Mouse (Mus musculus) urinary bladder, adult 18-20 months (tissue): ENCODE data around the gene Smad6.
A peak's percentile ranks its signal among the peaks of the same experiment; 100 is the strongest.

Experiments used
- DNase-seq, 2 experiments: peaks; one replicate each; pipeline ENCODE4 v3.0.0; 2022; ENCODE audit warnings: low spot score in 2 of 2, mixed read lengths in 2 of 2

Gene Smad6

DNA sequence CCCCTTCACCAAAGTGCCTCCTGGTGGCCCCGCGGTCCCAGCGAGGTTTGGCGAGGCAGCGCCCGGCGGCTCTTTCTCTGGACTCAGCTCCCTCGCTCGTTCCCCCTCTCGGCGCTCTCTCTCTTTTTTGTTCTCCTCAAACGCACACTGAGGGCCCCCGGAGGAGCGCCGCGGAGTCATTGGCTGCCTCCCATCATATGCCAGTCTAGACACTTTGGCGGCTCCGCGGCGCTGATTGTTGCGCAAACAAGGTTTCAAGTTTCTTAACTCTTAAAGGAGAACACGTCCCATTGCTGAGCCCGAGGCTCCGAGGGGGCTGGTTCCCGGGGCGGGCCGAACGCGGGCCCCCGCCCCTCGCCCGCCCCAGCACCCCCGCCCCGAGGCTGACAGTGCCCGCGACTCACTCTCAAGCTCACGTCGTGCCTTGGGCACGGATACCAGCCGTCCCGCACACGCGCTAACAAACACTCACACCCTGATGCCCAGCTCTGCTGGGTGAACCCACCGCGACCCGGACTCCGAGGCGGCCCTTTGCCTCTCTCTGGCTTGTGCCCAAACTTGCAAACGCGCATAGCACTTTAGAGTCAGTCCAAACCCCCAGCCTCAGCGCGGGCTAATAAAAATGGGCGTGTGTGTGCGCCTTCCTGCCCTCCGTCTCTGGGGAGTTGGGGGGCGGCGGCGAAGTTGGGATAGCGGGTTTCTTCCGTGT is at the start of gene Smad6:
TSS of gene Smad6 (minus strand) at position 207 of the 709 bp plus-strand sequence.
- DNase-seq = peak; percentile 83 to 95

DNA sequence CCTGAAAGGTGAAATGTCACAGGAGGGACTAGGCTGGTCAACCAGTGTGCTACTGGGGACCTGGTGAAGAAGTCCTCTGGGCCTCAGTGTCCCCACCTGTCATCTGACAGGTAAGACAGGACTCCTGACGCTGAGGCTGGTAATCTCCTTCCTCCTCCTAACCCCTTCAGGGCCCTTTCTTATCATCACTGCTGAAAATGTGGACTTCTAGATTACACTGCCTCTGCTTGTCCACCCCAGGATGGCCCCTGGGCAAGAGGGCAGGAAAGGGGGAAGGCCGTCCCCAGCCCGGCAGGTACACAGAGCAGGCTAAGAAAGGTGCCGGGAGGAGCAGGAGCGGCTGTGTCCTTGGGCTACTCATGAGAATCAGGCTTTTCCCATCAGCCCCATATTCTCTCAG is 48.8 kb upstream of the Smad6 start:
- no peak for DNase-seq

DNA sequence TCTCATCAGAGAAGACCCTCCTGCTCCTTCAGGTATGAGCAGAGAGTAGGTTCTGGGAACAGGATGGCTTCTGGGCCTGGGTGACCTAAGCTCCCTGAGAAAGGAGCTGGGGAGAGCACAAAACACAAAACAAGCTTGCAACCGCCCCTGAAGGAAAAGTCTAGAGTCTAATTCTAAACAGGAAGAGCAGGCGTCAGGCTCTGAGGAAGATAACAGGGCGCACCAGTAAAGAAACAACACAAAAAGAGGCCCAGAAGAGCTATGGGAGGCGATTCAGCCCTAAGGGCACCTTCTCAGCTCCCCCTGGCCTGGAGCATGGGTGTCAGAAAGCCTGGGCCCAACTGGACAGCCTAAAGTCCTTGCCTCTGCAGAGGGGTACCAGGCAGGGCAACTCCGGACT is 47.3 kb upstream of the Smad6 start:
- no peak for DNase-seq

DNA sequence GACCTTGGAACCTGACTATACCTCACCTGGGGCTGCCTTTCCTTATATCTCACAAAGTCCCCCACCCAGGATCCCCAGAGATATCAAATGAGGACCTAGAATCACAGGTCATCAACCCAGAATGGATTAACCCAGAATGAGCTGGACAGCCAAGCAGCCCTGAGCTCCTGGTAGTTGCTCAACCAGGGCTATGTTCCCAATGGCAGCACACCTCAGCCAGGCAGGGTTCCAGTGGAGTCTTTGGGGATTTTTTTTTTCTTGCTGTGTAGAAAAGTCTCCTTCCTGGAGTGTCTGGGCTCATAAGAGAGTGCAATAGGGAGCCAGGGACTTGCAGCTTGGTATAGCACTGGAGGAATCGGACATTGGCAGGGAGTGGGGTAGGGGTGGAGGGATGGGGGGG is 46.7 kb upstream of the Smad6 start:
- no peak for DNase-seq

DNA sequence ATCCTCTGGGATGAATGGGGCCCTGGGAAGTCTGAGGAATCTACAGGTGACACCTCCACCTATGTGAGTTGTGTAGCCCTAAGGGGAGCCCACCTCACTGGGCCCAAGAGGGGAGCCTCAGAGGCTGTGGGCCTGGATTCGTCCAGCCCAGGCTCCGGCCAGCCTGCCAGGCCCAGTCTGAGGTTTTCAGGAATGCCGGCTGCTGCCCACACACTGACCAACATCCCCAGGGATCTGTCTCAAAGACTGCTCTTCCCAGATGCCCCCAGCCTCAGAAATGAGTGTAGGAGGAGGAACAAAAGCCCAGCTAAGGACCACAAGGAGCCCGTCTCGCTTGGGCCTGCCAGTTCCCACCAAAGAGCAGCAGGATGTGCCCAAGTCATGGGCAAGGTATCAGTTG is 45.9 kb upstream of the Smad6 start:
- no peak for DNase-seq

DNA sequence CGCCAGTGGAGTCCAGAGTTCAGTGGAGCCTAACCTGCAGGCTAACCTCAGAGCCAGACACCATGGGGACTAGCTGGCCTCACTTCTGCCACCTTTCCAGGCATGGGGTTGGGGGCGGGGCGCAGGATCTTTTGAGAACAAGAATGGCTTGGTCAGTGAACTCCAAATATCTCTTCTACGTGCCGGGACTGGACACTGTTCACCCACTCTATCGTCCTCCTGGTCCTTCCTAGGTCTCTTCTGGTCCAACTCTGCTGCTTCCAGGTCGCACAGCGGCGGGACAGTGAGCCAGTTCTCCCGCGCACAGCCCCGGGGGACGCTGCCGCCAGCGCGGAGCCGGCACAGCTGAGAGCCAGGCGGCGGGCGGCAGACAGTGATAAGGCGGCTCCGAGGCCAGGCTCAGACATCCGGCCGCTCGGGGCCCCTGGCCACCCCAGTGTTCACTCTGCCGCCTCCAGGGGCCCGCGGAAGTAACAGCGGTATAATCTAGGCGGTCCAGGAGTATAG is 38.2 kb upstream of the Smad6 start:
- DNase-seq = no peak

DNA sequence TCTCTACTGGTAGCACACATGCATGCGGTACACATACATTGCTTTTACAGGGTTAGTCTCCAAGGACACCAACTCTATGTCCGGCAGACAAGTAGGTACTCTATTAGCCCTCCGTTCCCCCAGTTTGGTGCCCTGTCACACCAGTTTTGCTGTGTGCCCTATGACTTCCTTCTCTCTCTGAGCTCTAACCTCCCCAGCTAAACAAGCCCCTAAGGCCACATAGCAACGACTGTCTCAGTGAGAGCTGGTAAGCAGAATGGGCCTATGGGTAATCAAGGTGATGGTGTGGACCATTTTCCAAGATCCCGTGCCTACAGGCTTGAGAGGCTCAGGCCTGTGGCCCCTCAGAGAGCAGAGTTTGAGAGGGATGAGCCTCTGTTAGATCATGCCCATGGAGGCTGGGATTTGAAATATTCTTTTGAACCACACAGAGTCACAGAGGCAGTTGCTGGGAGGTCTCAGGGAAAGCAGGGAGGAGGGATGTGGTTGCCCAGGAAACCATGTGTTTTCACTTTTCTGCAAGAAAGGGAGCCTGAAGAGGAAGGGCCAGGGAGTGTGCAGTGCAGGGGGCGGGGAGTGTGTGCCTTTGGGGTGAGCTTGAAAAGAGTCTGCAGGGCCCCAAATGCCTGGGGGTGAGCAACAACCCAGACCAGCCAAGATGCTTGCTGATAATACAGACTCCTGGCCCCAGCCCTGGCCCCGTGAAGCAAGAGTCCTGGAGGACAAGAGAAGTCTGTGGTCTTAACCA is 36.2 kb upstream of the Smad6 start:
- no peak for DNase-seq

DNA sequence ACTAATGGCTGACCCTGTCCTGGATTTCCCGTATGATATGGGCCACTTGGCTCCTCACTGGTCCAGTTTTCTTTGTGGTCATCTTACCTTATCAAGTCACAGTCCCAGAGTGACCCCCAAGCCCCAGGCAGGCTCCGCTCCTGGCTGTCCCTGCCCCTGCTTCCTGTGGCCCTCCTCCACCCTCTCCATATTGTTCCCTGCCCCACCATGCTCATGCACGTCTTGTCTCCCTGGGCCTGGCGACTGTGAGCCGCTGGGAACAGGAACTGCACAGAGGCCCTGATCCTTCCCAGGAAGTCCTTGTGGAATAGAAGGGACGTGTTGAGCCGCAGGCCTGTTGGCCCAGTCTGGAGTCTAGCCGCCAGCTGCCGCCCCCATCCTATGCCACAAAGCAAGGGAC is 33.3 kb upstream of the Smad6 start:
- no peak for DNase-seq

DNA sequence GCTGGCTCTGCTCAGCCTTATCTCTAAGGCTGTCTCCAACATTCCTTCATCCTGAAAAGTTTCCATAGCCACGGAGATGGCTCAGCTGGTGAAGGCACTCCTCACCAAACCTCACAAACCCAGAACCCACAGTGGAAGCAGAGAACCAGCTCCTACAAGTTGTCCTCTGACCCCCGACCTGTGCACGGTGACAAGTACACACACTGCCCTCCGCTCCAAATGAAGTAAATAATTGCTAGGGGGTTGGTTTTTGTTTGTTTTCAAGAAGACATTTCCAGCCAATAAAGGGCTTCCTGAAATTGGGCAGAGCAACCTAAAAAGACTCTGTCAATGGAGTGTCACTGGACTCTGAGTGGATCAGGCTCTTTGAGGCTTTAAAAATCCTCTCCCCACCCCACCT is 31.9 kb upstream of the Smad6 start:
- DNase-seq = no peak

DNA sequence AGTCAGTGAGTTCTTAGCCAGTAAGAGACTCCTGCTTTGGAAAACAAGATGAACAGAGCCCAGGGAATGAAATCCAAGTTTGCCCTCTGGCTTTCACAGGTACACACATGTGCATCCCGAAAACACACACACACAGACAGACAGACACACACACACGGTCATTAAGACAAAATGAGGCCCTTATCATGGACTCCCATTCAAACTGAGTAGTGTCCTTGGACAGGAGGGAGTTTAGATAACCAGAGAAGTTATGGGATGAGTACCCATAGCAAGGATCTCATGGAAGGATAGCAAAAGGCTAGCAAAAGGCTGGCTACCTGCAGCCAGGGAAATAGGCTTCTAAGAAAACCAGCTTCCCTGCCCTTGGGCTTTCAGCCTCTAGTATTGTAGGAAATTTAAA is 29.4 kb upstream of the Smad6 start:
- no peak for DNase-seq

DNA sequence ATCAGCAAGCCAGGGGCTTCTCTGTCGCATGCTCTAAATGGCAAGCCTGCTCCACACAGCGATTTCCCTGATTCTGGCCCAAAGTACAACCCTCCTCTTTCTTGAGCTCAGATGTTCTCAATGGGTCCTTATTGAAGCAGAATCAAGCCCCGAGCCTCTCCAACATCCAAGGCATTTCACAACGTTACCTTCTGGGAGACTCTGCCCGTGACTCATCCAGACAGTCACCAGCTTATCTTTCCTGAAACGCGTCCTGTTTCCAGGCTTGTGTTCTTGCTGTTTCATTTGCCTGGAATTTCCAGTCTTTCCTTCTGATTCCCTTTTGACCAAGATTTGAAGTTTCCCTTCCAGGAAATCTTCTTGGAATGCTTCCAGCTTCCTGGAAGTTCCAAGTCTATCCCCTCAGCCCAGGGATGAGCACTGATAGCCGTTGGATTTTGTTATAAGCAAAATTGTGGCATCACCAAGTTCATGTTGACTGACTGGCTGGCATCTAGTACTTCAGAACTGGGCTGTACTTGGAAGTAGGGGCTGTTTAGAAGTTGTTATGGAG is 28.7 kb upstream of the Smad6 start:
- peak in 1 of 2 experiments; percentile 54 for DNase-seq

DNA sequence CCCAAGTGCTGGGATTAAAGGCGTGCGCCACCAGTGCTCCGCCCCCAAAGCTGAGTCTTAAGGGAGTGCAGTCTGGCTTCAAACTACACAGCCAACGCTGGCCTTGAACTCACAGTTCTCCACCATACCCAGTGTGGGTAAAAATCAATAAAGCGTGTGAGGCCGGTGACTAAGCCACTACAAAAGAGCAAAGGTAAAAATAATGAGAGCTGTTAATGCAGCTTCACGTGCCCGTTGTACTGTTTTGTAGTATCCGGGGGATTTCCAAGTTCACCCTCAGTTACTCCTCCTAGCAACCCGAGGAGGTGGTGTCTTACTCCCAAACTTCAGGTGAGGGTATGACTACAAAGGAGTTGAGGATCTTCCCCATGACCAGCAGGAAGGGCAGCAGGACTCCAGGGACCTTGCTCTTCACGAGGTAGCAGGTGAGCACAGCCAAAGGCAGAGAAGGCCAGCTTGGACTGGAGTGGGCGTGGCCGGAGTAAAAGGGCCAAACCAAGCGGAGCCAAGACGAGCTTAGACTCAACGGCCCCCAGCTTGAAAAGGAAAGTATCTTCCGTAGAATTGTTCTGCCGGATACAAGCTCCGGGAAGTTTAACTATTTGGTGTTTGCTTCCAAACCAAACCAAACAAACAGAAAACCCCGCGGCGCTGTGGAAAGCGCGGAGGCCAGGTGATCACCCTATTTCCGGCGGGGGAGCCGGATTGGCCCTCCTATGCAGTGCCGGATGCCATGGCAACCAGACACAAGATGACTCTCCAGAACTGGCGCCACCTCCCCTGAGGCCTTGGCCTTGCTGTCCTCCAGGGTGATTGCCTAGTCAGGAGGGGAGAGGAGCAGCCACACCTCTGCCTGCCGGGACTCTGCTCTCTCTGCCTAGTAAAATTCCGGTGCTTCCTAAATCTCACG is 27.9 kb upstream of the Smad6 start:
- peak; percentile 65 to 67 for DNase-seq

DNA sequence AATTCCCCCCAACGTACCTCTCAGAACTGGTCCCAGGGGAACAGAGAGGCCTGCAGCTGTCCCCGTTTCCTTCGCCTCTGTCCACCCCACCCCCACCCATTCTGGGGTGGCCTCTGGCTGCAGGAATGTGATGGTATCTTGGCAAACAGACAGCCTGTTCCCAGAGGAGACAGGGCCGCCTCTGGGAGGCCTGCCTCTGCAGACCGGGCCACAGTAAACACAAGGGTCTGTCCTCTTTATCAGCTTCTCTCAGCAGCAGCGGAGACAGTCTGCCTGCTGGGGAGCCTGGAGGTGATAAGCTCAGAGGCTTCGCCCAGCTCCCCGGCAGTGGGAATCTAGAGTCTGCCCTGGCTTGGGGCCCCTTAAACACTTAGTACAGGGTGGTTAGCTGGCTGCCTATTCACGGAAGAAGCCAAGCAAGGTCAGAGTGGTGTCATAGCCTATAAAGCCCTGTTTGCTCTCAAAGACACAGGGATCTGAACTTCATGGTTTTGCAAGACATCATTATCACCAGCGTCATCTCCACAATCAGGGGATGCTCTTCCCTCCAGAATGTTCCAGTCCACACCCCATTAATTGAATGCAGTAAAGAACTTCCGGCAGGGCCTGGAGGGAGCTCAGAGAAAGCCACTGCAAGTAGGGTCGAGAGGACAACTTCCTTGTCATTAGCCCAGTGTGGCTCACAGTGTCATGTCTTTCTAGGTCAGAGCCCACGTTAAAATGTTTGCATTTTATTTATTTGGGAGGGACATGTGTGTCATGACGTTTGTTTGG is 23.4 kb upstream of the Smad6 start:
- no peak for DNase-seq

DNA sequence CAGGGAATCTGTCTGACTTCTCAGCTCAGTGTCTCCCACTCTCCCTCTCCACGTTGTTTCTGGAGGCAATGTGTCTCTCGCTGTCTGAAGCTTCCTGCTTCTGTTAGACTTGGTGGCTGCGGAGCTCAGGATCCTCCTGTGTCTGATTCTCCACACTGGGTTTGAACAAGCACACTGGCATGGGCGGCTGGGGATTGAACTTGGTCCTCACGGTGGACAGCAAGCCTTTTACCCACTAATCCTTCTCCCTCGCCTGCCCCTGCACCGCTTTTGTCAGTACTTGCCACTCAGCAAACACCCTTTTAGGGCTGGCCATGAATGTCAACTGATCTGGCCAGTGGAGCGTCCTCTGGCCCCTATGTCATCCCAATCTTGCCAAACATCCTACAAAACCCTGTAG is 22.5 kb upstream of the Smad6 start:
- DNase-seq = no peak

DNA sequence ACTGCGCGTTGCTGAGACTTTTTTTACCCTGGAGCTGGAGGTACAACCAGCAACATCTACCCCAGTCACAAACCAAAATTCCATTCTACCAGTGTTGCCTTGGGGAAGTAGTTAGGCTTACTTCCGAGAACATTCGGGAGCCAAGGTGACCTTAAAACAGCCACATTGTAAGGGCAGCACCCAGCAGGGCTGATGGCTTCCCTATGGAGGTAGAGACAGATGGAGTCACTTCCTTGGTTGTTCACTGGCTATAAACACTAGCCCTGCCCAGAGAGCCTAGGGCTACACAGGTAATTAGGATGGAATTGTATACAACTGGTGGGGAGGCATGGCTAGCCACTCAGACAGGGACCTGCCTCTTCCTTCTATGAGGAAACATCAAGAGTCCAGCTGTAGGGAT is 21.1 kb upstream of the Smad6 start:
- DNase-seq = no peak

DNA sequence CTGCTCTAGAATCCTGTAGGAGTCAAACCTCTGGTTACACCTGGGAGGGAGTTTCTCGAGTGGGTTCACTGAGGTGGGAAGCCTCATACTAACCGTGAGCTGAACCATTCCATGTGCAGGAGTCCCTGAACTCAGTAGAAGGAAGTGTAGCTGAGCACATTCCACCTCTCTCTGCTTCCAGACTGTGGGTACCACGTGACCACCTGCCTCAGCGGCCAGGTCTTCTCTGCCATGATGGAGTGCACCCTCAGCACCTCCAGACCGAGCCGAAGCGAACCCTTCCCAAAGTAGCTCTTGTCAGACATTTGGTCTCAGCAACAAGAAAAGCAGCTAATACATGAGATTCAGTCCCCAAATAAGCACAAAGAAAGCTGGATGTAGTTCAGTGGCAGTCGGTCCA is 20.4 kb upstream of the Smad6 start:
- no peak for DNase-seq

DNA sequence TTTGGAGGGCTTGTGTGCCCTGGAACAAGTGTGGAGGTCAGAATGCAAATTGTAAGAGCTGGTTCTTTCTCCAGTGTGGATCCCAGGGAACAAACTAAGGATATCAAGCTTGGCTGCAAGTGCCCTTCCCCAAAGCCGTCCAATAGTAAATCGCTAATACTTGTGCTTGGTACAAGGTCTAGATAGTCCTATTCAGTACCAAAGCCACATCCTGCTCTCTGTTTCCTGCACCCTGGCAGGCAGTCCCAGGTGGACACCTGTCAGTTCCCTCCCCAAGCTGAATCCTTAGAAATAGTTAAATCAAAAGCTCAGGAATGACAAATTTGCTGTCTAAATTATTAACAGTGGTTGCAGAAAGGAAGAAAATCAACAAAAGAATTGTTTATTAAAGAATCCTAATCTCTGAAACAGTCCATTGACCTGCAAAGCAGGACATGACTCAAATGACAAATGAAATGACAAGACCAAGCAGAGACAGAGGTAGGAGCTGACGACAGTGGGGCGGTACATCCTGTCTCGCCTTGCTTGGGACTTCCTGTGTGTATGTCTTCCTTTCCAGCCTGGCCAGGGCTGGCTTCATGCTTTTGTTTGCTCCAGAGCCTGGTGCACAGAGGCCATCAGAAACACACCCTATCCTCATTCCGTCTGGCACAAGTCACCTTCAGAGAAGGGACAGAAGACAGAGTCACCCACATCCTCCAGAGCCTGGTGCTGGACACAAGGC is 8.2 kb upstream of the Smad6 start:
- DNase-seq = peak in 1 of 2 experiments; percentile 18

DNA sequence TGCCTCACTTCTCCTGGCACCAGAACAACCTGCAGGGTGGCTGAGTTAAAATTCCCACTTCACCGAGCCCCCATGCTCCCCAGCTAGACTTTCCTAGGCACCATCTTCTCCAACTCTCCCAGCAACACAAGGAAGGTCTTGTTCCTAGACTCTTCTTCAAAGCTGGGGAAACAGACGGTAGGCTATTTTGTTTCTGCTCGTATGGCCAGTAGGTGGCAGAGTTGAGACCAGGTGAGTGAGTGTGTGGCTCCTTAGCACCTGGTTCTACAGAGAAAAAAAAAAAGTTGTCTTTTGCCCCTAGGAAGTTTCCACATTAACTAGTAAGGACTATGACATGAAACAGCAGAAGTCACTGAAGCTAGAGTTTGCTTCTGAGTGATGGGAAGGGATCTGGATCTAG is 3.7 kb upstream of the Smad6 start:
- DNase-seq = peak in 1 of 2 experiments; percentile 52

DNA sequence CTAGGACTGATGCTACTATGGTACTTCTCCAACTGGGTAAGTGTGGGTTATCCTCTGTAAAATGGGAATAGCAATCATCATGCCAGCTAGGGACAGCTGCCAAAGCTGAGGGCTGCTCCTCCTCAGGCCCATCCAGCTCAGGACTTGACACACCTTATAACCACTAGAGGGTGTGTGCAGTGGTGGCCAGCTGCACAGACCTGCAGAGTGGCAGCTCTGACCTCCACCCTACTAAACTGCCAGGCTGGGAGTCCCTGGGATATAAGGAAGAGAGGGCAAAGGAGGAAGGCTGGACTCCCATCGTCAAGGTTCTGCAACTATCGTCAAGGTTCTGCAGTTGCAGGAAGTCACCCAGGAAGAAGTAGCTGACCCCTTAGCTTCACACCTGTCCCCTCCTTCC is 3.1 kb upstream of the Smad6 start:
- peak in 1 of 2 experiments; percentile 27 for DNase-seq
